Mouse (Mus musculus): ENCODE data around the gene Ttll8. TPM values are rescaled to one million over a fixed set of nuclear protein-coding genes. Genes with fewer than 3 reads are reported as not detected.

Ttll8 gene
- total RNA-seq, 2 experiments from 2014 or later, result not detected

DNA sequence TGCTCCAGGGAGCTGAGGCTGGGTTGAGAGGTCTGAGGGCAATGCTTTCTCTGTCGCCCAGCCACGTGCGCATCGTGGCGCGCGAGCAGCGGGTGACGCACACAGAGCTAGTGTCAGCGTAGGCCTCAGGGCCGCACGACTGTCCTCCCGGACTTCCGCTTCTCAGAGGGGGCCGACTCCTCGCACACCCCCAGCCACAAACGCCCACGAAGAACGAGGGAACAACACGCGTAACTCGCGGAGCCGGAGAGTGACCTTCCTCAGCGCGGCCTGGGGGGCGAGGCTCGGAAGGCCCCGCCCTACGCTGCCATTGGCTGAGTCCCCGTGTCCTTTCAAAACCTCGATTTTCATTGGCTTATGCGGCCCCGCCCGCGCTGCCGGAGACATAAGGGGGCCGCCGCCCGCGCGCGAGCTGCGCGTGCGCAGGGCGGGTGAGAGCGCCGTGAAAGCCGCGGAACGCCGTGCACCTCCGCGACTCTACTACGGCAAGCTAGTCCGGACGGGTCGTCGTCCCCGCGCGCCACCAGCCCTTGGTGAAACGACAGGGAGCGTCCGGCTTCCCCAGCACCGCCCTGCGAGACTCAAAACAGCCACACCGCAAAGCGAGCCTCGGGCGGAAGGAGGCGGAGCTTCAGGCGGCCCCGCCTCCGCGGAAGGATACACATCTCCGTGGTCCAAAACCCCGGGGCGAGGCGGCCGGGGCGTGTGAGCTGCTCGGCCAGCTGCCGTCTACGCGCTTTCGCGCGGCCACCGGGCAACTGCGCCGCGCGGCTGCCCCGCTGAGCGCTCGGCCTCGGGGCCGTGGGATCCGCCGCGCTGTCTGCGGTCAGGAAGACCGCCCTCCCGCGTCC is 92.2 kb downstream of the Ttll8 start, which contains the start of gene Pim3:
Gene Pim3 (plus strand): TSS at position 415 of the 851 bp plus-strand sequence.
- DNase-seq (ENCODE audit: low spot score), result peak; percentile 96

DNA sequence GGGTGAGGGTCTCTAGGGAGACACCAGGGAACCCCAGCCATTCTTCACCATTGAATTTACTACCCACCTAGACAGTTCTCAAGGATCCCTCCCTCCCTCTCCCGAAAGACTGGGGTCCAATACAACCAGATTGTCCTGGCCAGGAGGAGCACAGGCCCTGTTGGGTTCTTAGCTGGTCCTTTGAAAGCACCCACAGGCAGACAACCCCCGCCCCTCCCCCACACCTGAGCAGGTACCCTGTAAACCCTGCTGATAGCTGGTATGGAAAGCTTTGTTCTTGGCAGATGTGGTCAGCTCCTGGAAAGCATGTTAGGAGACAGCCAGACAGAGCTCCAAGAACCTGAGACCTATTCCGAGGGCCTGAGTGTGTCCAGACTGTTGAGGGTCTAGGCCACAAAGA is 93.4 kb downstream of the Ttll8 start:
- no peak for DNase-seq (ENCODE audit: low spot score)

DNA sequence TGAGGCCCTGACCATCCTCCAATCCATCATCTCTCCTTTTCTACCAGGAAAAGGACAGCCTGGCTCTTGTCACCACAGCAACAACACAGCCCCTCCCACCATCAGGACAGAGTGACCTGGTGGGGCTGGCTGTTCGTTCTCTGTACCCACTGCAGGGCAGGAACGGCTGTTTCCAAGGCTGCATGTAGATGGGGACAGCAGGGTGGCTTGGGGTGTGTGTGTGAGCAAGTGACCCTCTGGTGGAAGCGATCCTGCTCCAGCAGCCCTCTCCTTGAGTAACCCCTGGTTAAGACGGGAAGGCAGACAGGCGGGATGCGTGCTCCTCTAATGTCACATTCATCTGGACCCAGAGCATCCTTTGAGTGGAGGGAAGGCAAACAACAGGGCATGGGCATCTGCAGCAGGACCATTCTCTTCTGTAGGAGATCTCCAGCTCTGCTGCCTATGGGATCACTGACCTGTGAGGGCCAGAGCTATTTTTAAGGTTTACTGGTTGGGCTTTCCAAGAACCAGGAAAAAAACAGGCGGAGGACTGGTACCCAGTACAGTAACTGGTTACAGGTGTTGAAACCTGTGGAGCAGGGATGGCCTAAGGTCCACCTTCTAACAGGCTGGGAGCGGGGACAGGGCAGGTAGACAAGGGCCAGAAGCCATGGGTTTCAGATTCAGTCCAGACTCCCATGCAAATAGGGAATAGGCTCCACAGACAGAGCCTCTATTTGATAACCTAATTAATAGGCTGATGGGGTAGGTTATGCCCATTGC is 94.8 kb downstream of the Ttll8 start:
- DNase-seq (ENCODE audit: low spot score), result no peak

DNA sequence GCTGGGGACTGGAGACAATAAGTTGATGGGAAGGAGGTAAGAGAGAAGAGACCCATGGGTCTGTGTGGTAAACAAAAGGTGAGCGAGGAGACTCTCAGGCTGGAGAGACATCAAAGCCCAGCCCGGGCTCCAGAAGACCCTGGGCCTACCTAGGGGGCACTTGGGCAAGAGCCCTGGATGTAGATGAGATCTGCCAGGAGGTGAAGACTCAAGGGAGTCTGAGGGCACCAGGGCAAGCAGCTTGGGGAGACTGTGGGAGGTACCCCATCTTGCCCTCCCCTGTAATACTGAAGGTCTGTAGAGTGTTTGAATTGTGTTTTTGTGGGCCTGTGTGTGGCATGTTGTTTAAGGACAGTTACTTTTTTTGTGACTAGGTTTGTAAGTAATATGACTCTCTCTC is 95.5 kb downstream of the Ttll8 start:
- DNase-seq (ENCODE audit: low spot score), result no peak

DNA sequence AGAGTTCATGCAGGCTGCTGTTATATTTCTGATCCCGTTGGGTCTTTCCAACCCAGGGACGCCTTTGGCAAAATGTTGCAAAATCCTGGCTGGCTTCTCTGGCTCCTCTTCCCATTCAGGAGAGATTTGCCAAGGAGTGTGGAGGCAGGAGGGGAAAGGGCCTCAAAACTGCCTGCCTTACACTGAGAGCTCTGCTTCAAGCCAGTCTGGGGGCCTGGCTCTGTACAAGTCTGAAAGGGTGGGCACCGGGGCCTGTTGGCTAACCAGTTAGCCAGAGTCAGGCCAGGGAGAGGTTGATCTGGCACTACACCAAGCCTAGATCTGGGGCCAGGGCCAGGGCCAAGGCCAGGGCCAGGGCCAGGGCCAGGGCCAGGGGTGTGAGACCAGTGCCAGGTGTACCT is 96.1 kb downstream of the Ttll8 start:
- peak; percentile 82 for DNase-seq (ENCODE audit: low spot score)

DNA sequence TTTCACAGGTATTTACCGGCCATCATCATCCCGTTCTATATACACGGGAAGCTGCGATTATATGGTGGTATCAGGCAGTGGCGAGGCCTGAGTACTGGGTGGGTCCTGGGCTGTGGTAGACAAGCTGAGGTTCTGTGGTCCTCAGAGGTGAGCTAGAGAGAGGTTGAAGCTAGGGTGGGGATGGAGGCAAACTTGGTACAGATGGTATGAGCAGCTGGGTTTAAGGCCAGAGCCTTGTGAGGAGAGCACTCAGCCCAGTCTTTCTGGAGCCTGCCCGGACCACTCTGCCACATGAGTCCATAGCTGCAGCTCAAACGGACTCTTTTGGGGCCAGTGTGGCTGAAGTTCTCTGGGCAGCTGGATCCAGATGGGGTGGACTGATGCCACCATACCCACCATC is 96.9 kb downstream of the Ttll8 start:
- DNase-seq (ENCODE audit: low spot score), result no peak

DNA sequence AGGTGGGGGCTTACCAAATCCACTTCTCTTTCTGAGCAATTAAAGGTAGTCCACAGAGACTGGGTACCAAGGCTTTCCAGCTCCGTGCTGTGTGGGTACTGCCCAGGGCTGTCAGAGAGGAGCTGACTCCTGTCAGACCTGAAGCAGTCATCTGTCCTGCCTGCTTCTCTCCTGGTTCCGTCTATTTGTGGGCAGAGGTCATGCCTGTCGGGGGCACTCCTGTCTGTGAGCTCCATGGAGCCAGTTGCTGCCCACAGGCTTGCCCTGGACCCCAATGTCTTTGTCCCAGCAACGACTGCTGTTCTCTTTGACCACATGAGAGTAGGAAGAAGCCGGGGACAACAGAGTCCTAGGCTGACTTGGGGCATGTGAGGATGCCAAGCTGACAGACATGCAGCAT is 97.6 kb downstream of the Ttll8 start:
- DNase-seq (ENCODE audit: low spot score), result no peak

DNA sequence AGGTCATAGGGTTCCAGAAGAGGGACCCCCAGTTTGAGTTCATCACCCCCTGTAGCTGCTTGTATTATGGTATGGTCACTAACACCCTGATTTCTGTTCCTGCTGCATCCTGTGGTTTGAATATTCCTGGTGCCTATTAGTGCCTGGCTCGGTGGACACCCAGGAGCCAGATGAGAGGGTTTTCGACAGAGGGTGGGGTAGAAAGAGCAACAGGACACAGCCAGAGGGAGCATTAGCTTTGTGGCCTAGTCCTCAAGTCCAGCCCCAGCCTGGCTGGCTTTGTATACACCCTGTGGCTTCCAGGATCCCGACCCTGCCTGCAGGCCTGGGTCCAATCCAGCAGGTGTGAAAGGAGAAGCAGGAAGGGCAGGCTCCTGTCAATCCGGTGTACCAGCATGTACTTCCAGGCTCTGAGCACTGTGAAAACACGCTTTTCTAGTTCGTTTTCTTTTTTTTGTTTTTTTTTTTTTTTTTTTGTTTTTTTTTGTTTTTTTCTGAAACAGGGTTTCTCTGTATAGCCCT is 98.3 kb downstream of the Ttll8 start:
- DNase-seq (ENCODE audit: low spot score), result no peak

DNA sequence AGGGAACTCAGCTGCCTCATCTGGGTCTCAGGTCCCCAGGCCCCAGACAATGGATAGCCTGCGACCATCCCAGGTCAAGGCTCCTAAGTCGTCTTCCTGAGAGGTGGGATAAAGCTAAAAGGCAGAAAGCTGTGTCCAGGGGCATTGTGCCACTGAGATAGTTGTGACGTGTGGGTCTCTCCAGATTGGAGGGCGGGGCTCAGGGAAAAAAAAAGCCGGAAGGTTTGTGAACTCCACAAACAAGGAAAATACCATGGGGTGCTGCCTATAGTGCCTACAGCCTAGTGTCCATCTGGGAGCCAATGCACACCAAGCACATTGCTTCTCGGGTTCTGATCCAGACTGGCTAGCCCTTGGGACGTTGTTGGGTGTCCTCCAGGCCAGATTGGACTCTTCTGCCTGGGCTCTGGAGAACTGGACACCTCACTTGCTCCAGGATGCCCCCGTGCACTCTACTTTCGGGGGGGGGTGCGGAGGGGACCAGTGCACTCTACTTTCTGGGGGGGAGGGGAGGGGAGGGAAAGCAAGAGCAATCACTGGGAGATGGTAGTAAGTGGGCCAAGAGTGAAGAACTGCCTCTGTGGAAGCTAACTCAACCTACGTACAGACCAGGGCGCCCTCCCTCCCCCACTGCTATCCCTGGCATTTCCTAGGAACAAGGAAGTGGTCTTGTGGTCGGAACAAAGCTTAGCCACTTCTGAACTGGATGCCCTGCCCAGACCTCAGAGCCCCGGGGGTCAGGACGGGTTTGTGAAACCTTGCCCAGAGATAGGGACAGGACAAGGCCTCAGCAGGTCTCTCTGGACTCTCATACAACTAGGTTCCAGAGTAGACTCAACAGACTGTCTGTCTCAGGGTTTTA is 99.0 kb downstream of the Ttll8 start:
- DNase-seq (ENCODE audit: low spot score), result no peak

DNA sequence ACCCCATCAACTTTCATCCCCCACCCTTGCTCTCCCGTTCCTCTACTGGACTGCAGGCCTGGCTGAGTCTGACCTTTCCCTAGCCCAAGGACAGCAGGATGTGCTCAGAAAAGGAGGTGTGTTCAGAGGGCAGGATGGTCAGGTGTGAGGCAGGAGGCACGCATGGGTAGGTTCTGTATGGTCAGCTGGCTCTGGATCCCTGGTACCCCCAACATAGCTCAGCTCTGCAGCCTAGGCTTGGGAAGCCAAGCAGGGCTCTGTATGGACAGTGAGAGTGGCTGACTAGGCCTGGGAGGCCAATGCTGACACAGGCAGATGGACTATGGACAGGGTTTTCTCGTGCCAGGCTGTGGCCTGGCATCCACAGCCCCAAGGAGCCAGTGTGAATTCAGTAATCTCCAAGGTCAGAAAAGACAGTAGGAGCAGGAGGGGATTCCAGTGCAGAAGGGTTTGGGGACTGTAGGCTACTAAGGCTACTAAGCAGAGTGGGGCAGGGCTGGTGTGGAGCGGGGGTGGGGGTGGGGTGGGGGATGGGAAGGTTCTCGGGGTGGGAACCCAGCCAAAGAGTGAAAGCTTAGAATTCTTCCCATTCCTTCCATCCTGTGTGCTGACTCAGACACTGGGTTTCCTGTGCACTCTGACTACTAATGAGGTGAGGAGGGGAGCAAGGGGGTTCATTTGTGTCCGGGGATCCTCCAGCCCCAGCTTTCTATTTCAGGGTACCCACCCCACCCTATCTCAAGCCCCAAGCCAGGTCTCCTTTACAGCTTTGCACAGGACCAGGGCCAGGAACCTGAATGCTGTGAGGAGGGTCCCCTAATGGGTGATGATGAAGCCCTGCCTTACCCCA is 99.9 kb downstream of the Ttll8 start:
- no peak for DNase-seq (ENCODE audit: low spot score)

DNA sequence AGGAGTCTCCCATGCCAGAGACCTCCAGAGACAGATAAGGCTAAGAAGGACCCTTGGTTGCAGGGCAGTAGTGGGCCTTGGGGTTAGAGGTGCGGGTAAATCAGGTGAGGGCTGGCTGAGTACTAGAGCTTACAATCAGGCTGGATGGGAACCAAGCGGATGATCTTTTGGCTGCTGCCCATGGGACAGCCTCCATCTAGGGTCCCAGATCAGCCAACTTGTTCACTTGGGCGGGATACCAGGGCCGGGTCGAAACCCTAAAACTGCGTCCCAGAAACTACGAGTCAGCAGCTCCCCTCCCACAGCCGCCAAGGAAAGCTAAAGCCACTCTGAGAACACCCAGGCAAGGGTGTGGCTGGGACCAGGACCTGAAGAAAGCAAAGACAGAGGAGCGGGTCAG is 101.1 kb downstream of the Ttll8 start:
- DNase-seq (ENCODE audit: low spot score), result no peak

DNA sequence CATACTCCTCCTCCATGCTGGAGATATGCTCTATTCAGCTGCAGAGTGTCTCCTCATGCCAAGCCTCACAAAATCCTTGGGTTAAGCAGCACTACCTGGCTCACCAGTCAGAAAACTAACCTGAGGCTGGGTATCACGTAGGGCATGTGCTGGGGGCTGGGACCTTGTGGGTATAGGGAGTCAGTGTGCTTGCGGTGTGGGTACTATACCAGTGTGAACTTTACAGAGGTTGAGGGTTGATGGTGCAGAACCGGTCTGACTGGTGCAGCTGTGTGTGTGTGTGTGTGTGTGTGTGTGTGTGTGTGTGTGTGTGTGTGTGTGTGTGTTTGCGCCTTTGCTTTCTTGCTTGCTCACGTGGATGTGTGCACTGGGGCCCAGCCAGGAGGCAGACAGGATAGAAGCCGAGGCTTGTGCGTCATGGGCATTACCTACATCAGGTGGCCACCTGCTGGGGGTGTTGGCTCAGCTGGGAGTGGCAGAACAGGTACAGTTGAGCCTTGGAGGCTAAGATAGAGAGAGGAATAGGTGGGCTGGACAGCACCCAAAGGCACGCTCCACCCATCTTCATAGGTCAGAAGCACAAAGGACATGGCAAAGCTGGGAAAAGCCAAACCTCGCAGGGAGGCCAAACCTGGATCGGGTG is 102.6 kb downstream of the Ttll8 start:
- DNase-seq (ENCODE audit: low spot score), result no peak

DNA sequence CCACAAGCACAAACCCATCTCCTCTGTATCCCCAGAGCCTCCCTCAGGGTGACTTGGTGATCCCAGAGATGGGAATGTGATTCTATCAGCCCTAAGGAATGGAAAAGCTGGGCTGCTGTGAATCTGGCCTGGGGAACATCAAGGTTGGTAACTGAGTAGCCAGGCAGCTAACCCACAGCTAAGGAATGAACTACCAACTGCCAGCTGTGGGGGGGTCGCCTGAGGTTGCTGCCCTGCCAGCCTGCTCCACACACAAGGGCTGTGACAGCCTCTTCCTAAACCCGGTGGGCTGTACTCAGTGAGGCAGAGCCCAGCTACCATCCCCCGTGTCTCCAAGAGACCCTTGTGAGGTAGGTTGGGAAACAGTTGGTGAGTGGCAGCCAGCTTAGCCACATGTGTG is 103.1 kb downstream of the Ttll8 start:
- DNase-seq (ENCODE audit: low spot score), result no peak

DNA sequence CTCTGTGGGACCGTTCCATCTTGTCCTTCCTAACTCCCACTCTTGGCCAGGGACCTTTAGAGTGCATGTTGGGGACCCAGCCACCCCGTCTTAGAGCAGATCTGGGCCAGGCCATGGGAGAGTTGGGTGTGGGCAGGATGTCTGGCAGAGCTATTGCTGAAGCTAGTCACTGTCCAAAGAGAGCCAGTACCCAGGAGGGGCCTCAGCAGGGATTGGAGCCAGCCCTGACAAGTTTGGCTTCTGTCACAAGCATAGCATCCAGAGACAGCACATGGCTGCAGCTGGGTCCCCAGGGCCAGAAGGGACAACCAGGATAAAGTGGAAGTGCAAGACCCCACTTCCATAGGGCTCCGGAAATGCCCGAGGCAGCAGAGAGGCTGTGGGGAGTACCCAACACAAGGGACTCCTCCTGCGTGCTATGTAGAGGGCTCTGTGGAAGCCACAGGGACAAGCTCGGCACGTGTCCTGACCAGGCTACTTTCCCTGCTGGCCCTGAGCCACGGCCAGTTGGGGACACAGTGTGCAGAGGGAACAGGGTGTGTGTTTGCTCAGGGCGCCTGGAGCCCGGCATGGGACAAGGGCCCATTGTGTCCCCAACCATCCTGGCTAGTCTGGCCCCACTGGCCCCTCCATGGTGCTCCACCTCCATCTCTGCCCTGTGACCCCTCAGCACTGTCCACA is 103.9 kb downstream of the Ttll8 start:
- DNase-seq (ENCODE audit: low spot score), result peak; percentile 94

DNA sequence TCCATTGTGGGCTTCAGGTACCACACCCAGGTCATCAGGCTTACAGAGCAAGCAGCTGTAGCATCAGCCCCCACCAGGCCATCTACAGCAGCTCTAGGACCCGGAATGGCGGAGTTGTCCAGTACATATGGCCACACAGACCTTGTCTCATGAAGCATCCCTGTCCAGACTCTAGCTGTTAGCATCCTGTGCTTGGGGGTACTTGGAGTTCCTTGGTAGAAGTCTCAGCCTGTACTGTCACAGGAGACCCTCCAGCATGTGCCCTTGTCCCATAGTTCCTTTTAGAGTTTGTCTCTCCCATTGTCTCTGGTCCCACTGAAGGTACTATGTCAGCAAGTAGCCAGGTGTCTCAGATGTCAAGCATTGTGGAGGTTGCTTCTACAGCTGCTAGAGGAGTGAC is 104.6 kb downstream of the Ttll8 start:
- DNase-seq (ENCODE audit: low spot score), result no peak

DNA sequence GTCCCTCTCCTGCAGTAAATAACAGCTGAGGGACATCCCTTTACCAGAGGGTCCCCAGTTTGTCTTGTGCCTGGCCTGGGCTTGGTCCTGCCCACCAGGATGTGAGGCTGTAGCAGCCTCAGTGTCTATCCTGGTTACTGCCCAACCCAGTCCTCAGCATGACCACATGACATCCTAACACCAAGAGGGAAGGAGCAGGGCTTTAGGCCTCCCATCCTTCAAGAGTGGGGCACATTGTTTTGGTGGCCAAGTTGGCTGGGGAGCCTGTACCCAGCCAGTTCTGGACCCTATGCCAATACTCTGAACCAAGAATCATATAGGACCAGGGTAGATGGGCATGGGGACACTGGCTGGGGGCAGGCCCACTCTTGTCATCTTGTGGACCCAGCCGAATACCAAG is 105.6 kb downstream of the Ttll8 start:
- DNase-seq (ENCODE audit: low spot score), result no peak

DNA sequence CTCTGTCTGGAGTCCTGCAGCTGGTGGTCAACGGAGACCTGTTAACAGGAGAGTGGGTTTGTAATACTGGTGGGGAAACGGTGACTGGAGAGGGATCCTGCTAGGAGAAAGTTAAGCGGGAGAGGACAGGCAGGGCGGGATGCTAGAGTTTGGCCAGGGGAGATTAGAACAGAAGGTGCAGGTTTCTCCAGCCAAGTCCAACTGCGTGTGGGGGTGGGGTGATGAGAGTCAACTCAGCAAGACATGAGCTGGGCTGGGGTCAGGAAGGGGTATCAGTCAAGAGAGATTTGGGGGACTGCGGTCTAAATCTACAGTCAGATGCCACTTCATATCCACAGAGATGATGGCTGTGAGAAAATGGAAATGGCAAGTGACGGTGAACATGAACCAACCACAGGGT is 109.3 kb downstream of the Ttll8 start:
- no peak for DNase-seq (ENCODE audit: low spot score)

DNA sequence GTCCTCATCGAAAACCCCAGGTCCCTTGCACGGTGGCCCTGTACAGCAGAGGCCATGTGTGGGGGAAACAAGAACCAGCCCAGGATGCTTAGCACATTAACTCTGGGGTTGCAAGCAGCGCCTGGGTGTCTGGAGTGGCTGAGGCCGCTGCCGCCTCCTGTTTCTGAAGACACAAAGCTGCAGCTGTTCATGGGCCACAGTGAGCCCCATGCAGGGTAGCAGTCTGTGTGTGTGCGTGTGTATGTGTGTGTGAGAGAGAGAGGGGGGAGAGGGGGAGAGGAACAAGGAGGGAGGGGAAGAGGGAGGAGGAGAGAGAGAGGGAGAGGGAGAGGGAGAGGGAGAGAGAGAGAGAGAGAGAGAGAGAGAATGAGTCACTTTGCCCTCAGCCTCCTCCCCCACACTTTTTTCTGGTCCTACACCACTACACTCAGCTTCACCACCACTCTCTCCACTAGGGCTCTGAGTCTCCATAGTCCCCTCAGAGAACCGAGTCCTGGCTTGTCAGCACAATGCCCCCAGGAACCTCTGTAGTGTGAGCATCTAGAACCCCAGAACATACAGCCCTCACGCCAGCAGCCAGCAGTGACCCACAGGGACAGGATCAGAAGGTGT is 110.6 kb downstream of the Ttll8 start:
- no peak for DNase-seq (ENCODE audit: low spot score)

DNA sequence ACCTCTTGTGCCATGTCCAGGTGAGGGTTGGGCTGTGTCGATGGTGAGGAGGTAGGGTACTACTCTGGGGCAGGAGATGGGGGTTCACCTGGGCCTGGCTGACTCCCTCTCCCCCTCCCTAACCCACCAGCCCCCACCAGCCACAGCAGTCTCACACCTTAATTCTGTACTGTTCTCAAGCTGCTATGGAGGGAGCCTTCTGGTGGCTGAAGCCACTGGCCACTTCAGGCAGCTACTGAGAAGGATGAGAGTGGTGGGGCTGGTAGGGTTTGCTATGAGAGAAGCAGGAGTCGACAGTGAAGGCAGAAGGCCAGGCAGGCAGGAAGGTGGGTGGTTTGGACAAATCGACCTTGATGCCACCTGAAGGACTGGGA is 111.9 kb downstream of the Ttll8 start:
- DNase-seq (ENCODE audit: low spot score), result no peak

Data from gastrocnemius, adult 18-20 months (tissue).